In genomic region chr2:25211121-25211670, GRCm38 (mm10) we compare ENCODE assay signal across 8 mouse cellular contexts. TPM values are rescaled to one million over a fixed set of nuclear protein-coding genes. Genes with fewer than 3 reads are reported as not detected.
A peak's percentile ranks its signal among the peaks of the same experiment; 100 is the strongest.
DNase-seq lines count a peak whose midpoint lies in the region; ATAC-seq and TF ChIP-seq lines count a peak whose summit lies in the region.

Gene Nelfb, minus strand, starts transcription at chr2:25211489.

- TF ChIP-seq POLR2A in ES-Bruce4 (IDR thresholded peaks at IDR 0.05; ENCODE audit: insufficient read depth, low read length): peak; percentile 43

- peak within 1 kb of the TSS; percentile 89 for H3K4me3 ChIP-seq in ES-Bruce4 (ENCODE audit: low read depth, low read length)
- peak within 1 kb of the TSS; percentile 92 for H3K4me3 ChIP-seq in forebrain, embryonic 13.5 days
- H3K4me3 ChIP-seq in heart, postnatal 0 days (ENCODE audit: low read depth, low read length): peak within 1 kb of the TSS; percentile 84
- peak within 1 kb of the TSS; percentile 83 for H3K4me3 ChIP-seq in liver, embryonic 16.5 days (ENCODE audit: low read depth, low read length)
- H3K4me3 ChIP-seq in neural tube, embryonic 12.5 days: peak within 1 kb of the TSS; percentile 65
- H3K4me3 ChIP-seq in stomach, postnatal 0 days (ENCODE audit: low read depth, low read length): peak within 1 kb of the TSS; percentile 83

- no peak for TF ChIP-seq CTCF in ES-Bruce4 (IDR thresholded peaks at IDR 0.05; ENCODE audit: low read depth, low read length)
- no peak for TF ChIP-seq CTCF in heart, postnatal 0 days (IDR thresholded peaks at IDR 0.05; ENCODE audit: low read depth)
- peak; percentile 27; the same call in 1 of the 2 replicates for TF ChIP-seq CTCF in stomach, postnatal 0 days (IDR thresholded peaks at IDR 0.05; ENCODE audit: low read depth)

- no peak within 1 kb of the TSS for H3K27ac ChIP-seq in ES-Bruce4 (ENCODE audit: insufficient read depth, low read length)
- peak within 1 kb of the TSS; percentile 78 for H3K27ac ChIP-seq in forebrain, embryonic 13.5 days
- H3K27ac ChIP-seq in heart, postnatal 0 days (ENCODE audit: low read depth): peak within 1 kb of the TSS; percentile 85
- peak within 1 kb of the TSS; percentile 82 for H3K27ac ChIP-seq in liver, embryonic 16.5 days (ENCODE audit: low read length)
- H3K27ac ChIP-seq in neural tube, embryonic 12.5 days: 0 out of 2 replicates have a peak within 1 kb of the TSS, but pooled peaks have one; percentile 33
- H3K27ac ChIP-seq in stomach, postnatal 0 days (replicated peaks): peak within 1 kb of the TSS; percentile 92

- TF ChIP-seq EP300 in ES-Bruce4 (IDR thresholded peaks at IDR 0.05; ENCODE audit: insufficient read depth, low read depth, low read length): no peak
- peak; percentile 29; the same call in 1 of the 2 replicates for TF ChIP-seq EP300 in heart, postnatal 0 days (IDR thresholded peaks at IDR 0.05; ENCODE audit: low read depth)
- TF ChIP-seq EP300 in stomach, postnatal 0 days (optimal IDR thresholded peaks at IDR 0.05): no peak

- no peaks in the 10 kb centered on the region for H3K36me3 ChIP-seq in ES-Bruce4 (ENCODE audit: control insufficient read depth, insufficient read depth, low read length, poor library complexity, severe bottlenecking)
- peaks cover 26% of the 10 kb centered on the region for H3K36me3 ChIP-seq in forebrain, embryonic 13.5 days (ENCODE audit: poor library complexity, severe bottlenecking)
- peaks cover 26% of the 10 kb centered on the region for H3K36me3 ChIP-seq in heart, postnatal 0 days (replicated peaks; ENCODE audit: control insufficient read depth, insufficient read depth, low read length)
- H3K36me3 ChIP-seq in liver, embryonic 16.5 days (ENCODE audit: control insufficient read depth, insufficient read depth): peaks cover 5% of the 10 kb centered on the region; the same call in 1 of the 2 replicates
- peaks cover 20% of the 10 kb centered on the region; the same call in 1 of the 2 replicates for H3K36me3 ChIP-seq in neural tube, embryonic 12.5 days
- peaks cover 5% of the 10 kb centered on the region for H3K36me3 ChIP-seq in stomach, postnatal 0 days (ENCODE audit: control insufficient read depth, insufficient read depth, low read length)

- H3K27me3 ChIP-seq in ES-Bruce4 (ENCODE audit: control insufficient read depth, insufficient read depth, low read length, poor library complexity, severe bottlenecking): no peaks in the 10 kb centered on the region
- H3K27me3 ChIP-seq in forebrain, embryonic 13.5 days: no peaks in the 10 kb centered on the region; the same call in 1 of the 2 replicates
- H3K27me3 ChIP-seq in heart, postnatal 0 days (ENCODE audit: control insufficient read depth, insufficient read depth, low read length): no peaks in the 10 kb centered on the region
- H3K27me3 ChIP-seq in liver, embryonic 16.5 days (ENCODE audit: control insufficient read depth, insufficient read depth, low read depth, low read length): no peaks in the 10 kb centered on the region
- H3K27me3 ChIP-seq in neural tube, embryonic 12.5 days (replicated peaks): peaks cover 14% of the 10 kb centered on the region; the same call in 1 of the 2 replicates
- H3K27me3 ChIP-seq in stomach, postnatal 0 days (ENCODE audit: control insufficient read depth, insufficient read depth, low read length): no peaks in the 10 kb centered on the region

- H3K9ac ChIP-seq in ES-Bruce4 (ENCODE audit: low read depth, poor library complexity, severe bottlenecking): peak within 1 kb of the TSS; percentile 70
- H3K9ac ChIP-seq in forebrain, embryonic 13.5 days: peak within 1 kb of the TSS; percentile 94
- peak within 1 kb of the TSS; percentile 78 for H3K9ac ChIP-seq in heart, postnatal 0 days (replicated peaks; ENCODE audit: low read depth, low read length)
- peak within 1 kb of the TSS; percentile 94 for H3K9ac ChIP-seq in liver, embryonic 16.5 days (ENCODE audit: low read depth, low read length)
- H3K9ac ChIP-seq in neural tube, embryonic 12.5 days: peak within 1 kb of the TSS; percentile 76
- H3K9ac ChIP-seq in stomach, postnatal 0 days (ENCODE audit: low read length): peak within 1 kb of the TSS; percentile 96

- under 1% methylated on average over 44 of the region's 44 CpGs for WGBS in forebrain, embryonic 13.5 days
- WGBS in heart, postnatal 0 days: under 1% methylated on average over 44 of the region's 44 CpGs
- under 1% methylated on average over 44 of the region's 44 CpGs for WGBS in liver, embryonic 16.5 days (ENCODE audit: insufficient replicate concordance)
- under 1% methylated on average over 44 of the region's 44 CpGs for WGBS in neural tube, embryonic 12.5 days
- WGBS in stomach, postnatal 0 days: under 1% methylated on average over 44 of the region's 44 CpGs

- peak within 1 kb of the TSS; percentile 89 for H3K4me2 ChIP-seq in forebrain, embryonic 13.5 days
- H3K4me2 ChIP-seq in heart, postnatal 0 days (ENCODE audit: low read depth, low read length): peak within 1 kb of the TSS; percentile 87
- peak within 1 kb of the TSS; percentile 88 for H3K4me2 ChIP-seq in liver, embryonic 16.5 days (ENCODE audit: low read depth, low read length)
- H3K4me2 ChIP-seq in neural tube, embryonic 12.5 days (replicated peaks): peak within 1 kb of the TSS; percentile 93
- H3K4me2 ChIP-seq in stomach, postnatal 0 days (replicated peaks; ENCODE audit: low read depth): peak within 1 kb of the TSS; percentile 95

- no peaks in the 10 kb centered on the region for H3K9me3 ChIP-seq in ES-Bruce4 (replicated peaks; ENCODE audit: control insufficient read depth, insufficient read depth, low read length, poor library complexity, severe bottlenecking)
- H3K9me3 ChIP-seq in forebrain, embryonic 13.5 days (replicated peaks): no peaks in the 10 kb centered on the region
- H3K9me3 ChIP-seq in heart, postnatal 0 days (replicated peaks; ENCODE audit: control insufficient read depth, low read length): no peaks in the 10 kb centered on the region
- H3K9me3 ChIP-seq in liver, embryonic 16.5 days (replicated peaks; ENCODE audit: control insufficient read depth, low read length): no peaks in the 10 kb centered on the region
- H3K9me3 ChIP-seq in neural tube, embryonic 12.5 days: no peaks in the 10 kb centered on the region
- H3K9me3 ChIP-seq in stomach, postnatal 0 days (ENCODE audit: control insufficient read depth, low read length): no peaks in the 10 kb centered on the region

- DNase-seq in heart, postnatal 0 days (ENCODE audit: low spot score): peak; percentile 91
- DNase-seq in kidney, postnatal 4 days: peak; percentile 94 to 96
- peak; percentile 92 for DNase-seq in stomach, postnatal 0 days (ENCODE audit: low spot score)

- ATAC-seq in cerebellum, adult (ENCODE audit: insufficient number of reproducible peaks, low FRiP score, low TSS enrichment): peak; percentile 74; the same call in 1 of the 2 replicates
- ATAC-seq in forebrain, embryonic 13.5 days: peak; percentile 95
- peak; percentile 95 for ATAC-seq in heart, postnatal 0 days (ENCODE audit: insufficient read depth, low read depth)
- peak; percentile 94 for ATAC-seq in liver, embryonic 16.5 days (ENCODE audit: low read depth)
- ATAC-seq in neural tube, embryonic 12.5 days (ENCODE audit: low FRiP score, low read depth): peak; percentile 90
- peak; percentile 91 for ATAC-seq in stomach, postnatal 0 days (ENCODE audit: low FRiP score, low TSS enrichment)

- H3K4me1 ChIP-seq in ES-Bruce4 (ENCODE audit: control insufficient read depth, insufficient read depth, low read length): no peaks in the 10 kb centered on the region
- peaks cover 29% of the 10 kb centered on the region for H3K4me1 ChIP-seq in forebrain, embryonic 13.5 days
- peaks cover 10% of the 10 kb centered on the region for H3K4me1 ChIP-seq in heart, postnatal 0 days (ENCODE audit: control insufficient read depth, insufficient read depth)
- H3K4me1 ChIP-seq in liver, embryonic 16.5 days (ENCODE audit: control insufficient read depth, low read depth, low read length): peaks cover 18% of the 10 kb centered on the region
- peaks cover 20% of the 10 kb centered on the region for H3K4me1 ChIP-seq in neural tube, embryonic 12.5 days
- 0 out of 2 replicates have a peak, but pooled peaks cover 2% of the 10 kb centered on the region for H3K4me1 ChIP-seq in stomach, postnatal 0 days (replicated peaks; ENCODE audit: control insufficient read depth, insufficient read depth)

RNA-seq across cellular contexts. Expression of gene Nelfb, which starts in this region (rescaled TPM):
- polyA plus RNA-seq in ES-Bruce4 (2011; ENCODE audit: insufficient read depth, insufficient read length, low read depth, missing spikeins): 36.1 and 41.0 TPM in 2 replicates
- polyA plus RNA-seq in forebrain, embryonic 13.5 days (2015; fragmentation: Nextera tagmentation; extraction: Ambion mirVana): 95.4 and 104 TPM in 2 replicates
- total RNA-seq in heart, postnatal 0 days (2014; rRNA removed; ENCODE audit: low replicate concordance): 49.0 and 63.7 TPM in 2 replicates
- 38.4 and 41.9 TPM in 2 replicates for polyA plus RNA-seq in heart, postnatal 0 days (2015; fragmentation: Nextera tagmentation; extraction: Ambion mirVana)
- 33.9 and 34.9 TPM in 2 replicates for polyA plus RNA-seq in liver, embryonic 16.5 days (2015; fragmentation: Nextera tagmentation; extraction: Ambion mirVana)
- 104 and 106 TPM in 2 replicates for polyA plus RNA-seq in neural tube, embryonic 12.5 days (2016; fragmentation: Nextera tagmentation; extraction: Ambion mirVana)
- polyA plus RNA-seq in stomach, postnatal 0 days (2015; fragmentation: Nextera tagmentation; extraction: Ambion mirVana): 58.6 and 59.1 TPM in 2 replicates
